Mouse (Mus musculus) limb, embryonic 12.5 days (tissue): ENCODE measurements around the gene Dhx9. TPM values are rescaled to one million over a fixed set of nuclear protein-coding genes. Genes with fewer than 3 reads are reported as not detected.

ENCODE experiments used
- ATAC-seq: fragments of 200-750 bp; cut with Nextera tagmentation; 2 replicates; pipeline ENCODE4 v1.8.0; 2017; ENCODE audit warnings: low read depth, moderate TSS enrichment; ENCODE audit not compliant: insufficient number of reproducible peaks, insufficient read depth, low FRiP score, low TSS enrichment
- H3K27ac ChIP-seq: fragments of 300-500 bp; sonication (generic); 2 replicates; pipeline ENCODE4 v1.5.1; 2016; ENCODE audit warnings: mild to moderate bottlenecking, moderate library complexity
- H3K27me3 ChIP-seq: fragments of 300-500 bp; sonication (generic); 2 replicates; pipeline ENCODE4 v1.6.1; 2016; ENCODE audit warnings: mild to moderate bottlenecking, moderate library complexity
- H3K36me3 ChIP-seq: fragments of 300-500 bp; sonication (generic); 2 replicates; pipeline ENCODE4 v1.6.1; 2016; ENCODE audit warnings: mild to moderate bottlenecking, moderate library complexity
- H3K4me1 ChIP-seq: fragments of 300-500 bp; sonication (generic); replicated peaks from 2 replicates; pipeline ENCODE4 v1.6.1; 2016
- H3K4me2 ChIP-seq: fragments of 300-500 bp; sonication (generic); 2 replicates; pipeline ENCODE4 v1.6.1; 2016; ENCODE audit warnings: mild to moderate bottlenecking, moderate library complexity
- H3K4me3 ChIP-seq: fragments of 300-500 bp; sonication (generic); replicated peaks from 2 replicates; pipeline ENCODE4 v1.5.1; 2016; ENCODE audit warnings: mild to moderate bottlenecking
- H3K9ac ChIP-seq: fragments of 300-500 bp; sonication (generic); replicated peaks from 2 replicates; pipeline ENCODE4 v1.6.1; 2016; ENCODE audit warnings: mild to moderate bottlenecking, moderate library complexity
- H3K9me3 ChIP-seq: fragments of 300-500 bp; sonication (generic); 2 replicates; pipeline ENCODE4 v1.6.1; 2016; ENCODE audit warnings: mild to moderate bottlenecking, moderate library complexity
- WGBS: fragments of 180-500 bp; shearing (Covaris S2); methylation state at CpG from one replicate; pipeline ENCODE4 v1.1.7; 2016; 5-methylcytosine and 5-hydroxymethylcytosine counted together
- polyA plus RNA-seq: library from polyadenylated mRNA; unstranded; fragments of >200 nt; fragmentation: Nextera tagmentation; extraction: Ambion mirVana; gene quantifications from 2 replicates; pipeline ENCODE4 v1.2.1, GENCODE M21; 2016

The Dhx9 gene
- polyA plus RNA-seq, 1 experiment from 2014 or later, result 57.0 TPM

GRCm38 (mm10) chr1:153501644-153502321 lies 14.3 kb upstream of the Dhx9 start:
- no peaks in the 10 kb centered on the region for H3K27me3 ChIP-seq
- H3K4me1 ChIP-seq, result no peaks in the 10 kb centered on the region
- ATAC-seq, result peak; percentile 42; the same call in 1 of the 2 replicates
- H3K9ac ChIP-seq, result no peak overlapping the region
- H3K4me2 ChIP-seq, result no peak overlapping the region
- H3K9me3 ChIP-seq, result no peaks in the 10 kb centered on the region
- no peaks in the 10 kb centered on the region for H3K36me3 ChIP-seq
- WGBS, result 41% methylated on average over 5 of the region's 5 CpGs
- H3K4me3 ChIP-seq, result no peak overlapping the region
- H3K27ac ChIP-seq, result no peak overlapping the region

DNA sequence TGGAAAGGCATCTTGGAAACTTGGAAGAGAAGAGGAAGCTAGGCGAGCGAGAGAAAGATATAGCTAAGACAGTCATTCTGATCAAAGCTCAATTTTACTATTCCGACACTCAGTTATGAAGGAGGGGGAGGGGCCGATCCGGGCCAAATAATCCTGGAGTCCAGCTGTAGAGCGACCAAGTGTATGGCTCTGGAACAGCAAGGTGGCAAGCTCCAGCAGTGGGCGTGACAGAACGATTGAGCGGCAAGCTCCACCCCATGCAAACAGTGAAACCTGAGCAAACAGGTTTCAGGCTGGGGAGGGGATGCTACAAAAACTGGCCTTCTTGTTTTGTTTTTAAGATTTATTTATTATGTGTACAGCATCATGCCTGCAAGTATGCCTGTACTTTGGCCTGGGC lies 12.6 kb upstream of the Dhx9 start:
- no peak overlapping the region for H3K9ac ChIP-seq
- H3K4me2 ChIP-seq, result no peak overlapping the region
- ATAC-seq, result no peak; the same call in 1 of the 2 replicates
- WGBS, result 85% methylated on average over 9 of the region's 9 CpGs
- no peaks in the 10 kb centered on the region for H3K9me3 ChIP-seq
- no peak overlapping the region for H3K27ac ChIP-seq
- H3K4me1 ChIP-seq, result no peaks in the 10 kb centered on the region
- no peaks in the 10 kb centered on the region for H3K27me3 ChIP-seq
- H3K36me3 ChIP-seq, result no peaks in the 10 kb centered on the region
- no peak overlapping the region for H3K4me3 ChIP-seq

DNA sequence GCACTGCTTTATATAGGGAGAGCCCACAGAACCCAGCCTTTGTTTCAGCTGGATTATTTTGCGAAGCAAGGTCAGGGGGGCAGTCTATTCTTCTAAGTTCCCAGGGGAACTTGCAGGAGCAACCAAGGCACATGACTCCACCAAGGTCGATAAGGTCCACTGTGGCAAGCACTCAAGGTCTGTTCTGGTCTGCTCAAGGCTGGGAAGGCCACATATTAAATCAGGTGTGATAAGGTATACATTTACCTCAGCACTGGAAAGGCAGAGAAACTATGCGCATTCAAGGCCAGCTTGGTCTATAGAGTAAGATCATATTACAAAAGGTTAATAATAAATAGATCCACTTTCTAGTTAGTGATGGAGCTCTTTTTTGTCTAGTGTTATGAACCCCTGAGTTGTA lies 8.6 kb upstream of the Dhx9 start:
- no peak overlapping the region for H3K4me2 ChIP-seq

DNA sequence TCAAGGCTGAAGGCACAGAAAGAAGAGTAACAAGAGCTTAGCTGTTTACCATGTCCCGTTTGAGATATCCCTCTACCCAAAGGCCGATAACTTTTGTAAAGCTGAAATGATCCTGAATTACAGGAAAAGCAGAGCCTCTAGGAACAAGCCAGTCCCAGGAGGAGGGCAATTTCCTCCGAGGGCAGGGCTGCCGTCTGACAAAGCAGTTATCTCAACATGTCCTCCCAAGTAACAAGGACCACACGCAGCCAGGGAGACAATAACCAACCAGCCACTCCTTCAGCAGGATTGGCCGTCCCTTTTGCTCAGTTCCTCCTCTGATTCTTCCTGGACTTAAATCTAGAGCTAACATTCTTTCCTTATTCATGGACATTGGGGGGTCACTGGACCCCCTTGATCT lies 6.5 kb upstream of the Dhx9 start:
- no peaks in the 10 kb centered on the region for H3K4me1 ChIP-seq
- H3K4me3 ChIP-seq, result no peak overlapping the region
- no peaks in the 10 kb centered on the region for H3K27me3 ChIP-seq
- no peak overlapping the region for H3K27ac ChIP-seq
- no peak overlapping the region for H3K4me2 ChIP-seq
- ATAC-seq, result no peak
- 44% methylated on average over 6 of the region's 6 CpGs for WGBS
- H3K9ac ChIP-seq, result no peak overlapping the region
- H3K9me3 ChIP-seq, result no peaks in the 10 kb centered on the region
- no peaks in the 10 kb centered on the region for H3K36me3 ChIP-seq

More for the DNA sequence above, 8.6 kb upstream of the Dhx9 start:
- ATAC-seq, result no peak
- no peaks in the 10 kb centered on the region for H3K4me1 ChIP-seq
- no peaks in the 10 kb centered on the region for H3K27me3 ChIP-seq
- H3K4me3 ChIP-seq, result no peak overlapping the region
- H3K27ac ChIP-seq, result no peak overlapping the region
- no peak overlapping the region for H3K9ac ChIP-seq
- no peaks in the 10 kb centered on the region for H3K36me3 ChIP-seq
- no peaks in the 10 kb centered on the region for H3K9me3 ChIP-seq
- 80% methylated on average over 3 of the region's 3 CpGs for WGBS

- H3K4me2 ChIP-seq, result no peak overlapping the region
- no peaks in the 10 kb centered on the region for H3K4me1 ChIP-seq
- no peak for ATAC-seq
- no peaks in the 10 kb centered on the region for H3K9me3 ChIP-seq
- no peak overlapping the region for H3K9ac ChIP-seq
- no peak overlapping the region for H3K27ac ChIP-seq
- no peaks in the 10 kb centered on the region for H3K27me3 ChIP-seq
- no peaks in the 10 kb centered on the region for H3K36me3 ChIP-seq
- no peak overlapping the region for H3K4me3 ChIP-seq
- WGBS, result 20% methylated on average over 4 of the region's 4 CpGs
Observed at GRCm38 (mm10) chr1:153493338-153493737, 5.9 kb upstream of the Dhx9 start.

- no peaks in the 10 kb centered on the region for H3K36me3 ChIP-seq
- ATAC-seq, result no peak
- no peaks in the 10 kb centered on the region for H3K4me1 ChIP-seq
- no peak overlapping the region for H3K4me3 ChIP-seq
- no peak overlapping the region for H3K27ac ChIP-seq
- H3K4me2 ChIP-seq, result no peak overlapping the region
- H3K27me3 ChIP-seq, result no peaks in the 10 kb centered on the region
- no peaks in the 10 kb centered on the region for H3K9me3 ChIP-seq
- no peak overlapping the region for H3K9ac ChIP-seq
- WGBS, result 84% methylated on average over 1 of the region's 1 CpGs
Observed at GRCm38 (mm10) chr1:153491822-153492221, 4.4 kb upstream of the Dhx9 start.

GRCm38 (mm10) chr1:153491345-153491744 lies 3.9 kb upstream of the Dhx9 start:
- 85% methylated on average over 2 of the region's 2 CpGs for WGBS
- no peaks in the 10 kb centered on the region for H3K36me3 ChIP-seq
- no peaks in the 10 kb centered on the region for H3K27me3 ChIP-seq
- no peak overlapping the region for H3K4me2 ChIP-seq
- H3K4me3 ChIP-seq, result no peak overlapping the region
- H3K9ac ChIP-seq, result no peak overlapping the region
- ATAC-seq, result no peak
- no peaks in the 10 kb centered on the region for H3K9me3 ChIP-seq
- H3K4me1 ChIP-seq, result no peaks in the 10 kb centered on the region
- no peak overlapping the region for H3K27ac ChIP-seq

- H3K36me3 ChIP-seq, result no peaks in the 10 kb centered on the region
- H3K9me3 ChIP-seq, result no peaks in the 10 kb centered on the region
- ATAC-seq, result no peak
- H3K9ac ChIP-seq, result no peak overlapping the region
- no peaks in the 10 kb centered on the region for H3K27me3 ChIP-seq
- H3K4me3 ChIP-seq, result no peak overlapping the region
- no peak overlapping the region for H3K27ac ChIP-seq
- H3K4me2 ChIP-seq, result no peak overlapping the region
- H3K4me1 ChIP-seq, result peaks cover 11% of the 10 kb centered on the region
- 89% methylated on average over 4 of the region's 4 CpGs for WGBS
Observed at GRCm38 (mm10) chr1:153489963-153490362, 2.5 kb upstream of the Dhx9 start.

DNA sequence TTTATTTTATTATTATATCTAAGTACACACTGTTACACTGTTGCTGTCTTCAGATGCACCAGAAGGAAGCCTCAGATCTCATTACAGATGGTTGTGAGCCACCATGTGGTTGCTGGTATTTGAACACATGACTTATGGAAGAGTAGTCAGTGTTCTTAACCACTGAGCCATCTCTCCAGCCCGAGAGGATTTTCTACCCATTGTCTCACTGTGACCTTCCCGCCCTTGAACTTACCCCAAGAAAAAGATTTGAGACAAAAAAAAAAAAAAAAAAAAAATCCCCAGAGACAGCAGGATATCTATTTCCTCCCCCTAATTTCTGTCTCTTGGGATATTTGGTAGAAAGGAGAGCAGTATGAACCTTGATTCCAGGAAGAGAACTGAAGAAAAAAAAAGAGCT lies 2.1 kb upstream of the Dhx9 start:
- no peak for ATAC-seq
- no peak overlapping the region for H3K27ac ChIP-seq
- H3K36me3 ChIP-seq, result no peaks in the 10 kb centered on the region
- no peak overlapping the region for H3K4me2 ChIP-seq
- no peak overlapping the region for H3K4me3 ChIP-seq
- 73% methylated on average over 2 of the region's 2 CpGs for WGBS
- H3K9ac ChIP-seq, result no peak overlapping the region
- H3K9me3 ChIP-seq, result no peaks in the 10 kb centered on the region
- H3K27me3 ChIP-seq, result no peaks in the 10 kb centered on the region
- peaks cover 15% of the 10 kb centered on the region for H3K4me1 ChIP-seq

DNA sequence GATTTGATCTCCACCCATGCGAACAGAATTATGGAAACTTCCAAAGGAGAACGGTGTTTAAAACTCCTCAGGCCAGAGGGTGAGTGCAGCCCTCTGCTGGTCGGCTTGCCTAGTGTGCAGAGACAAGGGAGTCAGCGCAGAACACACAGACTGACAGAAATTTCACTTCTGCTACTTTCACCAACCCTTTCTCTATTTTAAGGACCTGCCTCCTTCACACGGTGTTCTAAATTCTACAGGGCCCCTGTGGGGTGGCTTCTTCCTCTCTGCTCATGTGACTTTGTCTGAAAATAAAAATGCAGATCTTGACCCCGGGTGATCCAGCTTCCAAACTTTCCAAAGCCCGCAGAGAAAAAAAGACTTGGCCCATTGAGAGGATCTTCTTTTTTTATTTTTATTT lies 1.7 kb upstream of the Dhx9 start:
- WGBS, result 55% methylated on average over 7 of the region's 7 CpGs
- no peak for ATAC-seq

GRCm38 (mm10) chr1:153486767-153487499 lies 527 bp downstream of the Dhx9 start:
- ATAC-seq, result peak; percentile 74
- no peaks in the 10 kb centered on the region for H3K9me3 ChIP-seq
- H3K27ac ChIP-seq, result peak overlapping the region; percentile 95
- peak overlapping the region; percentile 98 for H3K4me3 ChIP-seq
- H3K4me1 ChIP-seq, result peaks cover 20% of the 10 kb centered on the region
- H3K4me2 ChIP-seq, result peak overlapping the region; percentile 92
- peaks cover 15% of the 10 kb centered on the region for H3K36me3 ChIP-seq
- no peaks in the 10 kb centered on the region for H3K27me3 ChIP-seq
- under 1% methylated on average over 62 of the region's 64 CpGs for WGBS
- H3K9ac ChIP-seq, result peak overlapping the region; percentile 99

More for the DNA sequence above, 1.7 kb upstream of the Dhx9 start:
- Histone ChIP-seq H3K4me3 (no peak overlapping the region), H3K9ac (no peak overlapping the region), H3K4me1 (peaks cover 18% of the 10 kb centered on the region), H3K4me2 (no peak overlapping the region), H3K36me3 (no peaks in the 10 kb centered on the region), H3K27ac (no peak overlapping the region), H3K27me3 (no peaks in the 10 kb centered on the region), H3K9me3 (no peaks in the 10 kb centered on the region)
